In genomic region chr15:82822347-82822746, GRCm38 (mm10) we compare ENCODE assay signal across 30 mouse cellular contexts. TPM values are rescaled to one million over a fixed set of nuclear protein-coding genes. Genes with fewer than 3 reads are reported as not detected.
DNase-seq lines count a peak whose midpoint lies in the region; ATAC-seq and TF ChIP-seq lines count a peak whose summit lies in the region.
"Had no signal": no experiment of that assay in that cellular context is flagged by ENCODE, and none has a peak within 500 bp of the region (broad histone marks: within the 10 kb centered on the region; RNA-seq: fewer than 3 reads in every experiment).

No protein-coding gene starts in this region.

- 0 out of 2 replicates have a peak, but pooled peaks cover 3% of the 10 kb centered on the region for H3K36me3 ChIP-seq in forebrain, embryonic 13.5 days (ENCODE audit: poor library complexity, severe bottlenecking)
- peaks cover 8% of the 10 kb centered on the region; the same call in 1 of the 2 replicates for H3K36me3 ChIP-seq in forebrain, postnatal 0 days (ENCODE audit: insufficient read depth)
- H3K36me3 ChIP-seq in forebrain, embryonic 15.5 days = 0 out of 2 replicates have a peak, but pooled peaks cover 2% of the 10 kb centered on the region
- peaks cover 50% of the 10 kb centered on the region for H3K36me3 ChIP-seq in forebrain, embryonic 10.5 days (replicated peaks)
- peaks cover 18% of the 10 kb centered on the region; the same call in 1 of the 2 replicates for H3K36me3 ChIP-seq in heart, embryonic 10.5 days

- no peak overlapping the region for H3K9ac ChIP-seq in forebrain, embryonic 13.5 days
- no peak overlapping the region for H3K9ac ChIP-seq in forebrain, postnatal 0 days
- no peak overlapping the region for H3K9ac ChIP-seq in forebrain, embryonic 15.5 days (replicated peaks)
- H3K9ac ChIP-seq: embryonic facial prominence, embryonic 13.5 days; embryonic facial prominence, embryonic 15.5 days; forebrain, embryonic 12.5 days had no signal

- no peaks in the 10 kb centered on the region for H3K27me3 ChIP-seq in forebrain, embryonic 13.5 days
- no peaks in the 10 kb centered on the region for H3K27me3 ChIP-seq in forebrain, postnatal 0 days (ENCODE audit: insufficient read depth, low read length)
- H3K27me3 ChIP-seq in forebrain, embryonic 15.5 days = no peaks in the 10 kb centered on the region
- H3K27me3 ChIP-seq in forebrain, embryonic 10.5 days (ENCODE audit: poor library complexity, severe bottlenecking) = no peaks in the 10 kb centered on the region
- no peaks in the 10 kb centered on the region for H3K27me3 ChIP-seq in heart, embryonic 10.5 days (ENCODE audit: insufficient read depth, poor library complexity, severe bottlenecking)
- H3K27me3 ChIP-seq: CH12.LX; embryonic facial prominence, embryonic 13.5 days; embryonic facial prominence, embryonic 15.5 days; forebrain, embryonic 12.5 days; Patski had no signal

- no peak for TF ChIP-seq CTCF in forebrain, postnatal 0 days (IDR thresholded peaks at IDR 0.05; ENCODE audit: low read depth)

- H3K9me3 ChIP-seq in forebrain, embryonic 13.5 days (replicated peaks) = no peaks in the 10 kb centered on the region
- no peaks in the 10 kb centered on the region for H3K9me3 ChIP-seq in forebrain, postnatal 0 days (ENCODE audit: low read length)
- no peaks in the 10 kb centered on the region for H3K9me3 ChIP-seq in forebrain, embryonic 15.5 days
- H3K9me3 ChIP-seq in forebrain, embryonic 10.5 days = no peaks in the 10 kb centered on the region
- H3K9me3 ChIP-seq in heart, embryonic 10.5 days = no peaks in the 10 kb centered on the region
- H3K9me3 ChIP-seq: embryonic facial prominence, embryonic 13.5 days; embryonic facial prominence, embryonic 15.5 days; forebrain, embryonic 12.5 days; G1E had no signal

- 90% methylated on average over 3 of the region's 4 CpGs for WGBS in forebrain, embryonic 13.5 days
- 66% methylated on average over 3 of the region's 4 CpGs for WGBS in forebrain, postnatal 0 days
- WGBS in forebrain, embryonic 15.5 days = 48% methylated on average over 4 of the region's 4 CpGs
- WGBS in forebrain, embryonic 10.5 days = 88% methylated on average over 3 of the region's 4 CpGs
- WGBS in heart, embryonic 10.5 days = 80% methylated on average over 3 of the region's 4 CpGs

- H3K4me3 ChIP-seq in forebrain, embryonic 13.5 days = no peak overlapping the region
- no peak overlapping the region for H3K4me3 ChIP-seq in forebrain, postnatal 0 days (ENCODE audit: low read depth, low read length)
- H3K4me3 ChIP-seq in forebrain, embryonic 15.5 days = no peak overlapping the region
- H3K4me3 ChIP-seq in forebrain, embryonic 10.5 days = no peak overlapping the region
- no peak overlapping the region for H3K4me3 ChIP-seq in heart, embryonic 10.5 days
- H3K4me3 ChIP-seq: embryonic facial prominence, embryonic 13.5 days; embryonic facial prominence, embryonic 15.5 days; erythroblast, embryonic 14.5 days; forebrain, embryonic 12.5 days had no signal

- DNase-seq in forebrain, postnatal 0 days = no peak
- DNase-seq in forebrain, embryonic 10.5 days (ENCODE audit: extremely low spot score, low spot score) = no peak
- DNase-seq in heart, adult 11 months = peak; percentile 51
- DNase-seq in heart, embryonic 10.5 days (ENCODE audit: low spot score) = no peak
- DNase-seq in brain, adult 2 months (ENCODE audit: low read depth, low spot score) = peak; percentile 19
- DNase-seq in adrenal gland, postnatal 36 days = no peak
- DNase-seq: adrenal gland, adult 8-10 months; adrenal gland, postnatal 14 days; B cell, adult 2 months; cerebellum, adult 11 months; cerebellum, adult 18-20 months; cerebellum, adult 8-10 months; cerebellum, adult 9-11 months; cerebellum, postnatal 14 days; cerebellum, postnatal 36 days; embryo, embryonic 11 days had no signal

- no peak for ATAC-seq in forebrain, embryonic 13.5 days
- no peak for ATAC-seq in forebrain, postnatal 0 days
- no peak for ATAC-seq in forebrain, embryonic 15.5 days (replicated peaks)
- ATAC-seq: activated CD4-positive, CD25-positive, alpha-beta regulatory T cell, adult 4 months; CD4-positive, CD25-positive, alpha-beta regulatory T cell, adult 4 months; Patski had no signal

- 0 out of 2 replicates have a peak overlapping the region, but pooled peaks have one; percentile 12 for H3K27ac ChIP-seq in forebrain, embryonic 13.5 days
- no peak overlapping the region for H3K27ac ChIP-seq in forebrain, postnatal 0 days (ENCODE audit: low read depth, low read length)
- H3K27ac ChIP-seq in forebrain, embryonic 15.5 days (replicated peaks) = peak overlapping the region; percentile 27; the same call in 1 of the 2 replicates
- no peak overlapping the region for H3K27ac ChIP-seq in forebrain, embryonic 10.5 days
- no peak overlapping the region for H3K27ac ChIP-seq in heart, embryonic 10.5 days
- H3K27ac ChIP-seq: embryonic facial prominence, embryonic 13.5 days; embryonic facial prominence, embryonic 15.5 days; forebrain, embryonic 12.5 days had no signal

- H3K4me2 ChIP-seq in forebrain, embryonic 13.5 days = no peak overlapping the region
- H3K4me2 ChIP-seq in forebrain, postnatal 0 days (ENCODE audit: low read depth) = no peak overlapping the region
- H3K4me2 ChIP-seq in forebrain, embryonic 15.5 days (replicated peaks) = no peak overlapping the region
- H3K4me2 ChIP-seq: embryonic facial prominence, embryonic 13.5 days; embryonic facial prominence, embryonic 15.5 days; forebrain, embryonic 12.5 days had no signal

- H3K4me1 ChIP-seq in forebrain, embryonic 13.5 days = peaks cover 11% of the 10 kb centered on the region
- no peaks in the 10 kb centered on the region for H3K4me1 ChIP-seq in forebrain, postnatal 0 days (ENCODE audit: insufficient read depth)
- H3K4me1 ChIP-seq in forebrain, embryonic 15.5 days = peaks cover 9% of the 10 kb centered on the region
- H3K4me1 ChIP-seq in forebrain, embryonic 10.5 days = no peaks in the 10 kb centered on the region
- H3K4me1 ChIP-seq in heart, embryonic 10.5 days = peaks cover 3% of the 10 kb centered on the region; the same call in 1 of the 2 replicates
- H3K4me1 ChIP-seq: embryonic facial prominence, embryonic 15.5 days had no signal

RNA-seq across cellular contexts. Expression of gene Cyp2d26, which starts 28.3 kb away (rescaled TPM):
- polyA plus RNA-seq in forebrain, embryonic 13.5 days (2015; fragmentation: Nextera tagmentation; extraction: Ambion mirVana) = 0.09 TPM in 1 of 2 replicates, not detected in the other
- 0.08 TPM in 1 of 2 replicates, not detected in the other for total RNA-seq in forebrain, postnatal 0 days (2014; rRNA removed)
- polyA plus RNA-seq in forebrain, postnatal 0 days (2015; fragmentation: Nextera tagmentation; extraction: Ambion mirVana) = not detected in 2 replicates
- polyA plus RNA-seq in forebrain, embryonic 15.5 days (2015; fragmentation: Nextera tagmentation; extraction: Ambion mirVana) = not detected in 2 replicates
- not detected in 2 replicates for polyA plus RNA-seq in forebrain, embryonic 10.5 days (2016; fragmentation: Nextera tagmentation; extraction: Ambion mirVana)
- 0.08 TPM in 1 of 2 replicates, not detected in the other for polyA plus RNA-seq in heart, embryonic 10.5 days (2016; fragmentation: Nextera tagmentation; extraction: Ambion mirVana)
- under 1 TPM in 1 of 2 experiments, not detected in 1; 0.56 TPM for total RNA-seq in adrenal gland, postnatal 36 days (2021)
- total RNA-seq: CH12.LX; common myeloid progenitor, adult 5-6 weeks had no signal
- polyA plus RNA-seq: embryonic facial prominence, embryonic 11.5 days; embryonic facial prominence, embryonic 13.5 days; embryonic facial prominence, embryonic 15.5 days; erythroblast, embryonic 14.5 days; forebrain, embryonic 12.5 days; G1E; Patski had no signal

RNA-seq across cellular contexts. Expression of gene Cyp2d40, which starts 58.4 kb away (rescaled TPM):
- polyA plus RNA-seq in forebrain, embryonic 13.5 days (2015; fragmentation: Nextera tagmentation; extraction: Ambion mirVana) = not detected in 2 replicates
- not detected in 2 replicates for total RNA-seq in forebrain, postnatal 0 days (2014; rRNA removed)
- not detected in 2 replicates for polyA plus RNA-seq in forebrain, postnatal 0 days (2015; fragmentation: Nextera tagmentation; extraction: Ambion mirVana)
- polyA plus RNA-seq in forebrain, embryonic 15.5 days (2015; fragmentation: Nextera tagmentation; extraction: Ambion mirVana) = not detected in 2 replicates
- polyA plus RNA-seq in forebrain, embryonic 10.5 days (2016; fragmentation: Nextera tagmentation; extraction: Ambion mirVana) = not detected in 2 replicates
- polyA plus RNA-seq in heart, embryonic 10.5 days (2016; fragmentation: Nextera tagmentation; extraction: Ambion mirVana) = not detected in 2 replicates
- total RNA-seq in adrenal gland, postnatal 36 days (2021) = not detected
- total RNA-seq: adrenal gland, adult 18-20 months; adrenal gland, adult 8-10 months; CH12.LX; common myeloid progenitor, adult 5-6 weeks; G1E had no signal
- polyA plus RNA-seq: activated CD4-positive, CD25-positive, alpha-beta regulatory T cell, adult 4 months; CD4-positive, CD25-positive, alpha-beta regulatory T cell, adult 4 months; embryonic facial prominence, embryonic 11.5 days; embryonic facial prominence, embryonic 13.5 days; embryonic facial prominence, embryonic 15.5 days; erythroblast, embryonic 14.5 days; forebrain, embryonic 12.5 days; G1E; Patski had no signal

Comparison
In these comparisons a context has a peak if more than half of its experiments do, and no peak if none do; other contexts are left out.
1. H3K27ac ChIP-seq: peak in forebrain, embryonic 13.5 days (single experiment) and forebrain, embryonic 15.5 days (single experiment); none in forebrain, postnatal 0 days (single experiment), forebrain, embryonic 10.5 days (single experiment) and heart, embryonic 10.5 days (single experiment).
2. DNase-seq: peak in heart, adult 11 months (single experiment) and brain, adult 2 months (single experiment); none in forebrain, postnatal 0 days (single experiment), forebrain, embryonic 10.5 days (single experiment), heart, embryonic 10.5 days (single experiment) and adrenal gland, postnatal 36 days (0 of 2).